Mouse (Mus musculus) G1E (cell line): ENCODE measurements around the gene Tmem119. TPM values are rescaled to one million over a fixed set of nuclear protein-coding genes. Genes with fewer than 3 reads are reported as not detected.

Source experiments
- ATAC-seq: 2 replicates; pipeline ENCODE4 v1.8.0; 2016; ENCODE audit warnings: mild to moderate bottlenecking; ENCODE audit not compliant: insufficient number of reproducible peaks, poor library complexity, low FRiP score, severe bottlenecking; ENCODE audit errors: extremely low read depth
- DNase-seq: peaks from one replicate; pipeline ENCODE4 v3.0.0; 2012; ENCODE audit warnings: low spot score
- H3K27me3 ChIP-seq: 2 replicates; pipeline ENCODE4 v1.6.1; 2012; ENCODE audit warnings: mild to moderate bottlenecking, low read length, inconsistent platforms; ENCODE audit not compliant: insufficient read depth
- H3K36me3 ChIP-seq: replicated peaks from 2 replicates; pipeline ENCODE3; 2012; ENCODE audit warnings: mild to moderate bottlenecking, inconsistent platforms
- H3K4me1 ChIP-seq: 2 replicates; pipeline ENCODE4 v1.6.1; 2012; ENCODE audit warnings: low read depth, low read length, inconsistent platforms, mixed read lengths; ENCODE audit not compliant: insufficient read depth
- H3K4me3 ChIP-seq: 2 replicates; pipeline ENCODE4 v1.5.1; 2012; ENCODE audit warnings: low read depth, mild to moderate bottlenecking, inconsistent platforms, low read length, moderate library complexity, mixed read lengths
- H3K9me3 ChIP-seq: replicated peaks from 2 replicates; pipeline ENCODE4 v1.6.1; 2012; ENCODE audit warnings: inconsistent platforms
- CTCF ChIP-seq: IDR thresholded peaks from 2 replicates; pipeline ENCODE4 v1.5.1; 2012; ENCODE audit warnings: low read depth, low read length, inconsistent platforms, mixed read lengths
- GATA1 ChIP-seq: IDR thresholded peaks from 2 replicates; pipeline ENCODE4 v1.6.1; 2012; ENCODE audit warnings: borderline replicate concordance, low read length, inconsistent platforms, mixed read lengths
- GATA2 ChIP-seq: IDR thresholded peaks from 2 replicates; pipeline ENCODE4 v1.6.1; 2012; ENCODE audit warnings: low read depth, low read length, inconsistent platforms, borderline replicate concordance
- POLR2AphosphoS5 ChIP-seq: IDR thresholded peaks from 2 replicates; pipeline ENCODE4 v1.6.1; 2012; ENCODE audit warnings: low read depth, low read length, inconsistent platforms; ENCODE audit not compliant: insufficient replicate concordance
- TAL1 ChIP-seq: conservative IDR thresholded peaks from 2 replicates; pipeline ENCODE4 v1.6.1; 2012; ENCODE audit warnings: low read depth, low read length, inconsistent platforms, mixed read lengths
- polyA plus RNA-seq: library from polyadenylated mRNA; stranded (reverse); fragments of >175 nt; gene quantifications from 2 replicates; pipeline ENCODE4 v1.2.3, GENCODE M21; 2012
- total RNA-seq, 2 experiments: library from RNA; stranded (forward) in 1 of 2; stranded (reverse) in 1 of 2; fragments of 200-1000 nt in 1 of 2; fragments of >200 nt in 1 of 2; fragmentation: Nextera tagmentation in 1 of 2; gene quantifications; 2 replicates each; pipeline ENCODE4 v1.2.3; 2014 to 2017

Gene Tmem119
- total and polyA plus RNA-seq, 3 experiments, result 0.21 to 0.27 TPM; not detected in 1

DNA sequence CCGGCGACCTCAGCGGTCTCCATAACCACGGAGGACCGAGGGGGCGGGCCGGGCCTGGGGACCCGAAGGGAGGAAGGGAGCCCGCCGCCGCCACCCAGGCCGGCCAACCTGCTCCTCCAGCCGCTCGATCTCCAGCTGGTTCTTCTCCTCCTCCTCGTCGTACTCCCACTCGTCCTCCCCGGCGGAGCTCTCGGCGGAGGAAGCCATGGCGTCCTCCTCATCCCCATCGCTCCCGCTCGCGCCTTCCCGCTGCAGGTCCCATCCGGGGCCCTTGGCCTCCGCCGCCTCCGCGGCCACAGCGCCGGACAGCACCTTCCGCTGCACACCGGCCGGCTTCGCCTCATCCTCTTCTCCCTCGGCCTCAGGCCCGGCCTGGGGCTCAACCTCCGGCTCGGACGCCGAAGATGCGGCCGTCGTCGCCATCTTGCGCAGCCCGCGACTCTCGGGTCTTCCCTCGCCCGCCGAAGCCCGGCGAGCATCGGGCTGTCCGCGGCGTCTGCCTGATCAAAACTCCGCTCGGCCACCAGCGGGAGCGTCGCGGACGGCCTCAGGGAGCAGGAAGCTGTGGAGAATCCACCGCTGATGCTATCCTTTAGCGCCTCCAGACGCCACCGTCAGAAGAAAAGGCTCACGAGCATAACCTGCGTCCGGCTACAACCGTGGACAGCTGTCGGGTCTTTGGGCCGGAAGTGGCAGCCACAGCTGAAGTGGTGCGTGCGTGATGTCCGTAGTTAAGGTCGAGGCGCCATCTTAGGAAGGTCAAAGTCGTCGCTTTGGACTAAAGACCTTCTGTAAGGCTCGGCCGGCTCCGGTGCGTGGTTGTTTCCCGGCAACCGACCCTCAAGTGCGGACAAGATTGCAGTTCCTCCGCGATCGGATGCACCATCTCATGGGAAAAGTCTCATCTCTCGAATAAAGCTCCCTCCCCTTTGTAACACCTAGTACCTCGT, 28.8 kb downstream of the Tmem119 start:
- ATAC-seq, result peak; percentile 62
- Histone ChIP-seq H3K4me1 (peaks cover 56% of the 10 kb centered on the region), H3K36me3 (peaks cover 62% of the 10 kb centered on the region), H3K9me3 (no peaks in the 10 kb centered on the region), H3K4me3 (peak overlapping the region; percentile 81), H3K27me3 (no peaks in the 10 kb centered on the region)
- peak; percentile 87 for DNase-seq
- TF ChIP-seq GATA1, result no peak

DNA sequence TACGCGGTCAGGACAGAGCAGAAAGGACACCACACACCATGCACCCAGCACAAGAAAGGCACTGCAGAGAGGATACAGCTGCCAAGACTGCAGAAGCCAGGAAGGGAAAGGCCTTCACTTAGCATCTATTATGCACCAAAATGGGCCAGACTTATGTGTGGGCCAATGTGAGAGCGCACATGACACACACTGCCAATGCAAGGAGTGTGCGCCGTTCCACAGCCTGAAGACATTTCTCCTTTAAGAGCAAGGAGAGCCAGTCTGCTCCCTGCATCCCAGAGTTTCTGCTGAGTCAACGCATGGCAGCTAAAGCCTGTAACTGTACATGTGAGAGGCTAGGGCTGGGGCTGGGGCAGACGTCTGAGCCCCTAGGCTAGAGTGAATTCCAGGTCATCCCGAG, 31.5 kb downstream of the Tmem119 start:
- no peak for TF ChIP-seq CTCF
- TF ChIP-seq GATA1, result no peak
- no peak for TF ChIP-seq GATA2
- TF ChIP-seq POLR2AphosphoS5, result no peak
- TF ChIP-seq TAL1, result no peak
- no peak for ATAC-seq
- H3K9me3 ChIP-seq, result no peaks in the 10 kb centered on the region
- H3K4me3 ChIP-seq, result no peak overlapping the region
- DNase-seq, result no peak
- H3K27me3 ChIP-seq, result no peaks in the 10 kb centered on the region
- H3K36me3 ChIP-seq, result peaks cover 63% of the 10 kb centered on the region
- H3K4me1 ChIP-seq, result peaks cover 49% of the 10 kb centered on the region

DNA sequence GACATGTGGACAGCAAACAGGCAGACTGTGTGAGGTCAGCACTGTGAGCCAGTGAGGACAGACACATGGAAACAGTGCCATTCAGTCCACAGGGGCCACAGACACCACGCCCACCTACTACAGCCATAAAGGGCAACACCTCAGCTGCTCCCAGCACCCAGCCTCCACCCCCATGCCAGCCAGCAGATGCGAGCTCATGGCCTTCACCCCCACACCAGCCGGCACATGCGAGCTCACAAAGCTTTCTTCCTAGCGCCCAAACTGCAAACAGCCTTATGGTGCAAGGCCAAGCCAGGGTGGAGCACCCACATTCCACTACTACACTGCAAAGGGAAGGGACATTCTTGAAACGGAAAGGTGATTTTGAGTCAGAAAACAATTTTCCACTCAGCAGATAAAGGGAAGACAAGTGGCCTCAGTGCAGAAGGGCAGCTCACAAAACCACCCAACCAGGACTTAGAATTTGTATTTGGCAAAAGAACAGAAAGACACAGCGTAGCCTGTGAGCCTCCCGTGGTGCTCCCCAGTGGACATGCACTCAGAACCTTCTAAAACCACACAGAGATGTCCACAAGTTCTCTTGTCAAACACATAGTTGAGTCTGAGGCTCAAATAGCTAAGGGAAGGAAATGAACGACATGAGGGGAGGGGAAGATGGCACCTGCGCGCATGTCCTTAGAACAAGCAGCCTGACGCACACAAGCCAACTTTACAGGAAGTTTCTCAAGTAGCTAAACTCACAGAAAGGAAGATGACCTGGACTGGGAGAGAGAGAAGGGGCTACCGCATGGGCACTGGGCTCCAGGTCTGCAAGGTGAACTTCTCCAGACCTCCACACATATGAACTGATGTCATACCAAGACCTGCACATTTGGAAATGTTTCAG, 34.4 kb downstream of the Tmem119 start:
- Histone ChIP-seq H3K4me1 (peaks cover 45% of the 10 kb centered on the region), H3K27me3 (no peaks in the 10 kb centered on the region), H3K4me3 (no peak overlapping the region), H3K36me3 (peaks cover 92% of the 10 kb centered on the region), H3K9me3 (no peaks in the 10 kb centered on the region)
- DNase-seq (no peak), ATAC-seq (no peak)
- TF ChIP-seq GATA1 (no peak), CTCF (no peak), TAL1 (no peak), POLR2AphosphoS5 (no peak), GATA2 (no peak)

DNA sequence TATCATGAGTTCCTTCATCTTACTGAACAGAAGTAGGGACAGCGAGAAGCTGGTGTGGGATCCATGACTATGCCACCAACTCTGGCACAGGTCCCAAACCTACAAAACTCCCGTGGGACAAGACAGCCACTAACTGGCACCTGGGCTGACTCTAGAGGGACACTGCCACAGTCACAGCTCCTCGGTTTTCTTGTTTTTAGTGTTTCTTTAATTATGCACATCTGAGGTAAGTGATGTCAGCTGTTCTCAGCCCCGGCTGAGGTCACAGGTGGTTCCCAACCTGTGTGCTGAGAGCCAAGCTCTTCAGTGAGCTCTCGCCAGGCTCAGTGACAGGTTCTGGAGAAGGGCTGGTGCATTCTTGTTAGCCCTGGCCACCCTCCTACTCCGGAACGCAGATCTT, 35.9 kb downstream of the Tmem119 start:
- no peak for TF ChIP-seq POLR2AphosphoS5
- no peak for TF ChIP-seq TAL1
- TF ChIP-seq CTCF, result no peak
- no peak for TF ChIP-seq GATA2
- TF ChIP-seq GATA1, result no peak
- no peak for DNase-seq
- Histone ChIP-seq H3K9me3 (no peaks in the 10 kb centered on the region), H3K4me1 (peaks cover 34% of the 10 kb centered on the region), H3K36me3 (peaks cover 98% of the 10 kb centered on the region), H3K27me3 (no peaks in the 10 kb centered on the region), H3K4me3 (no peak overlapping the region)
- ATAC-seq, result no peak

DNA sequence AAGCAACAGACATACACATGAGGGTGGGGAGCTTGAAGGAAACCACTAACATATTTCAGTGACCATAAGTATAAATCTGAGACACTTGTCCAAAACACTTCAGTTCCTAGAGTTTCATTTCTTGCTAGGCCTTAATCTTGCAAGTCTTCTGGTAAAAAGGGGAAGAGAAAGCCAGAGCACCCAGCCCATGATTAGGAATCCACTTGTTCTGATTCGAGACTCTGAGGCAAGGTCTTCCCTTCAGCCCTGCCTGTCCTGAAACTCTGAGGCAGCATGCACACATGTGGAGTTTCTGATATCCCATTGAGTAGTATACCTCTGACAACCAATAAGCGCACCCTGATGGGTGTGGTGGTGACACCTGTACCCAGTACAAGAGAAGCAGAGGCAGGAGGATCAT, 38.7 kb downstream of the Tmem119 start:
- DNase-seq (no peak), ATAC-seq (no peak)
- Histone ChIP-seq H3K4me1 (peaks cover 19% of the 10 kb centered on the region), H3K36me3 (peaks cover 100% of the 10 kb centered on the region), H3K4me3 (no peak overlapping the region), H3K9me3 (no peaks in the 10 kb centered on the region), H3K27me3 (no peaks in the 10 kb centered on the region)
- no peak for TF ChIP-seq TAL1
- no peak for TF ChIP-seq CTCF
- no peak for TF ChIP-seq GATA1
- no peak for TF ChIP-seq GATA2
- TF ChIP-seq POLR2AphosphoS5, result no peak

DNA sequence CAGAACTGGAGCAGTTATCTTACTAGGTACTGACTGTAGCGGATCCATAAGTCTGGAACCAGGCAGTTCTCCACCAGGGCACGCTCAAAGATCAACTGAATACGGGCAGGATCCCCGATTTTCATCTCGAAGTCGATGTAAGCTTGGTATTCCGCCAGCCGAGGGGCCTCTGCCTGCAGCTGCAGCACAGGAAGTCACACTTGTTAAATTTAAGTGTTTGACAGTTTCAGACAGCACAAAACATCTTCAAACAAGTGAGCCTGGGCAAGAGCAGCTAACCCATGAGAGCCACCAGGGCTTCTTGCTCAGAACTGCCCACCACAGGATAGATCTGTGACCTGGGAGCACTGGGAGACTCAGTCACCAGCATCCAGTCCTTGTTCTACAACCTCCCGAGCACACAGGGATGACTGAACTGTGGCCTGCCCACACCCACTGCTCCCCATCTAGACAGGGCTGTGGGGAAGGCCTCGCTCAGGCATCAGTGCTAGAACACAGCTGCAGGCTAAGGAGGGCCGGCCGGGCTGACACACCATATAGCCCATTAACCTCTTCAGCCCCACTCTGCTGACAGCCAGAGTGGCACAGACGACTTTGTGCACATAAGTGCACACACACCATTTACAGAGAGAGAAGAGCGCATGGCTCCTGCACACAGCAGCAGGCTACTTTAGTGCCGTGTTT, 44.8 kb downstream of the Tmem119 start:
- Histone ChIP-seq H3K36me3 (peaks cover 100% of the 10 kb centered on the region), H3K4me1 (no peaks in the 10 kb centered on the region), H3K9me3 (no peaks in the 10 kb centered on the region), H3K4me3 (no peak overlapping the region), H3K27me3 (no peaks in the 10 kb centered on the region)
- no peak for ATAC-seq
- TF ChIP-seq GATA1 (no peak), TAL1 (no peak), GATA2 (no peak), POLR2AphosphoS5 (no peak), CTCF (no peak)
- DNase-seq, result no peak
